Mouse (Mus musculus) cerebellum, adult 2 months (tissue): ENCODE data around the gene Ifngr2.

Source experiments
- CTCF ChIP-seq: fragments of 200-500 bp; IDR thresholded peaks from 2 replicates; pipeline ENCODE4 v1.5.1; 2011; ENCODE audit warnings: low read depth, mild to moderate bottlenecking, control low read depth, low read length, moderate library complexity, borderline replicate concordance; ENCODE audit not compliant: insufficient read depth
- POLR2A ChIP-seq: fragments of 200-500 bp; IDR thresholded peaks from 2 replicates; pipeline ENCODE4 v1.6.1; 2011; ENCODE audit warnings: low read length, control low read depth, borderline replicate concordance; ENCODE audit not compliant: insufficient read depth

GRCm38 (mm10) chr16:91611248-91611647 lies 64.4 kb downstream of the Ifngr2 start:
- TF ChIP-seq POLR2A (no peak), CTCF (no peak)
